Mouse (Mus musculus) forebrain, embryonic 12.5 days (tissue): ENCODE data around the gene Ppm1n. TPM values are rescaled to one million over a fixed set of nuclear protein-coding genes. Genes with fewer than 3 reads are reported as not detected.

Experiments used
- ATAC-seq: fragments of 200-750 bp; cut with Nextera tagmentation; 2 replicates; pipeline ENCODE4 v1.8.0; 2017; ENCODE audit warnings: moderate TSS enrichment; ENCODE audit not compliant: low FRiP score
- H3K27ac ChIP-seq: fragments of 300-500 bp; sonication (generic); 2 replicates; pipeline ENCODE4 v1.5.1; 2016; ENCODE audit warnings: mild to moderate bottlenecking
- H3K27me3 ChIP-seq: fragments of 300-500 bp; sonication (generic); 2 replicates; pipeline ENCODE4 v1.6.1; 2016; ENCODE audit warnings: mild to moderate bottlenecking
- H3K36me3 ChIP-seq: fragments of 300-500 bp; sonication (generic); replicated peaks from 2 replicates; pipeline ENCODE4 v1.6.1; 2016; ENCODE audit warnings: mild to moderate bottlenecking
- H3K4me1 ChIP-seq: fragments of 300-500 bp; sonication (generic); 2 replicates; pipeline ENCODE4 v1.6.1; 2016
- H3K4me2 ChIP-seq: fragments of 300-500 bp; sonication (generic); 2 replicates; pipeline ENCODE4 v1.6.1; 2016; ENCODE audit warnings: mild to moderate bottlenecking, moderate library complexity
- H3K4me3 ChIP-seq: fragments of 300-500 bp; sonication (generic); replicated peaks from 2 replicates; pipeline ENCODE4 v1.5.1; 2016; ENCODE audit warnings: mild to moderate bottlenecking
- H3K9ac ChIP-seq: fragments of 300-500 bp; sonication (generic); 2 replicates; pipeline ENCODE4 v1.6.1; 2016; ENCODE audit warnings: mild to moderate bottlenecking
- H3K9me3 ChIP-seq: fragments of 300-500 bp; sonication (generic); 2 replicates; pipeline ENCODE4 v1.6.1; 2016
- WGBS: fragments of 180-500 bp; shearing (Covaris S2); methylation state at CpG from one replicate; pipeline ENCODE4 v1.1.7; 2016; 5-methylcytosine and 5-hydroxymethylcytosine counted together
- polyA plus RNA-seq: library from polyadenylated mRNA; unstranded; fragments of >200 nt; fragmentation: Nextera tagmentation; extraction: Ambion mirVana; gene quantifications from 2 replicates; pipeline ENCODE4 v1.2.1, GENCODE M21; 2016

The Ppm1n gene
- polyA plus RNA-seq, 1 experiment from 2014 or later = 0.19 TPM

GRCm38 (mm10) chr7:19235092-19235671 lies 44.7 kb downstream of the Ppm1n start:
- H3K4me2 ChIP-seq = no peak overlapping the region
- no peaks in the 10 kb centered on the region for H3K27me3 ChIP-seq
- peaks cover 14% of the 10 kb centered on the region for H3K4me1 ChIP-seq
- H3K9me3 ChIP-seq = no peaks in the 10 kb centered on the region
- no peak overlapping the region for H3K27ac ChIP-seq
- no peak for ATAC-seq
- H3K9ac ChIP-seq = no peak overlapping the region
- H3K36me3 ChIP-seq = peaks cover 22% of the 10 kb centered on the region
- no peak overlapping the region for H3K4me3 ChIP-seq
- 82% methylated on average over 2 of the region's 2 CpGs for WGBS

GRCm38 (mm10) chr7:19234652-19235051 lies 45.2 kb downstream of the Ppm1n start:
- peaks cover 22% of the 10 kb centered on the region for H3K36me3 ChIP-seq
- H3K27ac ChIP-seq = no peak overlapping the region
- peaks cover 15% of the 10 kb centered on the region for H3K4me1 ChIP-seq
- no peak overlapping the region for H3K4me3 ChIP-seq
- WGBS = 78% methylated on average over 5 of the region's 5 CpGs
- H3K4me2 ChIP-seq = no peak overlapping the region
- no peaks in the 10 kb centered on the region for H3K9me3 ChIP-seq
- H3K9ac ChIP-seq = no peak overlapping the region
- no peak for ATAC-seq
- H3K27me3 ChIP-seq = no peaks in the 10 kb centered on the region

DNA sequence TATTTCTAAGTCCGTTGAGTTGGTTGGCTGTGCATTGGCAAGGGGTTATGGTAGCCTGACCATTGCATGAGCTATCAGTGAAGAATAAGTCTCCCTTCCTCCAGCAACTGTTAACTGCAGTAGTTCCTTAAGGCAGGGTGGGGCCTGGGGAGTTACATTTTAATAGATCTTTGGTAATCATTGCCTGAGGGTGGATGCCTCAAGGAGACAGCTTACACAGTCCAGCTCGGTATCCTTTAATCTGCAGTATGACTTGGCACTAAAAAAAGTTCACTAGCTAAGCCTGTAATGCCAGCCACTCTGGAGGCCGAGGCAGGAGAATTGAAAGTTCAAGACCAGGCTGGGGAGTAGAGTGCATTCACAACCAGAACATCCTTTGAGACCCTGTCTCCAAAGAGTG lies 48.0 kb downstream of the Ppm1n start:
- no peak overlapping the region for H3K4me2 ChIP-seq
- H3K4me3 ChIP-seq = no peak overlapping the region
- WGBS = 94% methylated on average over 3 of the region's 3 CpGs
- H3K4me1 ChIP-seq = peaks cover 20% of the 10 kb centered on the region
- H3K36me3 ChIP-seq = peaks cover 22% of the 10 kb centered on the region
- H3K9me3 ChIP-seq = no peaks in the 10 kb centered on the region
- no peak for ATAC-seq
- H3K9ac ChIP-seq = no peak overlapping the region
- no peak overlapping the region for H3K27ac ChIP-seq
- H3K27me3 ChIP-seq = no peaks in the 10 kb centered on the region

GRCm38 (mm10) chr7:19230899-19231298 lies 49.0 kb downstream of the Ppm1n start:
- H3K9ac ChIP-seq = no peak overlapping the region
- H3K4me3 ChIP-seq = no peak overlapping the region
- H3K36me3 ChIP-seq = peaks cover 23% of the 10 kb centered on the region
- WGBS = 95% methylated on average over 5 of the region's 5 CpGs
- H3K4me1 ChIP-seq = peaks cover 24% of the 10 kb centered on the region
- ATAC-seq = no peak
- no peak overlapping the region for H3K4me2 ChIP-seq
- H3K27me3 ChIP-seq = no peaks in the 10 kb centered on the region
- H3K9me3 ChIP-seq = no peaks in the 10 kb centered on the region
- H3K27ac ChIP-seq = no peak overlapping the region

DNA sequence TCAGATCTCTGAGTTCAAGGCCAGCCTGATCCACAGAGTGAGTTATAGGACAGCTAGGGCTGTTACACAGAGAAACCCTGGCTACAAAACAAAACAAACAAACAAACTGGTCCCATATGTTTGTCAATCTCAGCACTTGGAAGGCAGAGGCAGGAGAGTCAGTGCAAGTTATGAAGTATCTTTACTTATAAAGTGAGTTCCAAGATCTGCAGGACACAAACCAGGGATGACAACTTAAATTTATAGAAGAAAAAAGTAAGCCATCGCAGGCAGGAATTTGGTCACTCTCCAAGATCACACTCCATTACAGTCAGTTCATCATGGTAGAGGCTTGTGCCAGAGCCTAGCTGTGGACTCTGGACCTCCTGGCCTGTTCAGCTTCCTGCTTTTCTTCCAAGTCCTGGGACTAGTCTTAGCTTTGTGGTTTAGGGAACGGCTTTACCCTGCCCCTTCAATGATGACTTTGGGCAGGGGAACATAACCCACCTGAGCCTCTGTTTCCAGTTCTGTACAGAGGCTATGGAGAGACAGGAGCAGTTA lies 49.8 kb downstream of the Ppm1n start:
- H3K4me2 ChIP-seq = 0 out of 2 replicates have a peak overlapping the region, but pooled peaks have one; percentile 91
- 97% methylated on average over 2 of the region's 2 CpGs for WGBS
- peaks cover 26% of the 10 kb centered on the region for H3K36me3 ChIP-seq
- no peak overlapping the region for H3K4me3 ChIP-seq
- no peak for ATAC-seq
- H3K9ac ChIP-seq = 0 out of 2 replicates have a peak overlapping the region, but pooled peaks have one; percentile 40
- no peaks in the 10 kb centered on the region for H3K9me3 ChIP-seq
- peaks cover 24% of the 10 kb centered on the region for H3K4me1 ChIP-seq
- no peaks in the 10 kb centered on the region for H3K27me3 ChIP-seq
- no peak overlapping the region for H3K27ac ChIP-seq

DNA sequence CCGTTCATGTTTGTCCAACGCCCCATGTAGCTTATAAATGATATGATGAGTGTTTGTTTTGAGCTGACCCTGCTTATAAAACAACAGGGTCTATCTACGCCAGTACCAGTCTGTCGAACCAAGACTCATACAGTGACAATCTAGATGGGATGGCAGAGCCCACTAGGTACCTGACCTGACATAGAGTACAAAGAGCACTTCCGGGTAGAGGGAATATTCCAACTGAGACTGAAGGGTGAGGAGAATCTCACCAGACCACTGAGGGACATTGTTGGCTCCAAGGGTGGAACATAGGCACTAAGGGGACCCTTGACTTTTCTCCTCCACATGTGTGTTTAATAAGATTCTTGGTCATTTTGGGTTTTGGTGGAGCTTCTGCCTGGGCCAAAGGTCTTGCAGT lies 50.5 kb downstream of the Ppm1n start:
- Histone ChIP-seq H3K4me1 (peaks cover 24% of the 10 kb centered on the region), H3K4me3 (peak overlapping the region; percentile 64), H3K36me3 (peaks cover 26% of the 10 kb centered on the region), H3K9me3 (no peaks in the 10 kb centered on the region), H3K4me2 (peak overlapping the region; percentile 91), H3K27ac (peak overlapping the region; percentile 100; the same call in 1 of the 2 replicates), H3K27me3 (no peaks in the 10 kb centered on the region), H3K9ac (peak overlapping the region; percentile 68)
- WGBS = 51% methylated on average over 5 of the region's 5 CpGs
- no peak for ATAC-seq

DNA sequence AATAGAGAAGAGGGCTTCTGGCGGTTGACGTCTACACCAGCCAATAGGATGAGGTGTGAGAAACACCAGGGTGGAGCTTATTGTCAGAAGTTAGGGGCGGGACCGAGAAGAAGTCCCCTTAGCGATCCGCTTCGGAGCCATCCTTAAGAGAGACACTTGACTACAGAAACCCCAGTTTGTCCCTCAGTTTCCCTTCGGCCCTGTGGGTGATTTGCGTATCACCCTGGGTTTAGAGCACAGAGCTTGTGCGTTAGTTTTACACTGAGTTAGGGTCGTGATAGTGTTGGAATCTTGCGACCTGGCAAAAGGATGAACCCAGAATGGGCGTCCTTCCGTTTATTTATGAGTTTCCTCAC lies 51.1 kb downstream of the Ppm1n start:
- peak overlapping the region; percentile 100 for H3K27ac ChIP-seq
- peak overlapping the region; percentile 68 for H3K9ac ChIP-seq
- no peaks in the 10 kb centered on the region for H3K9me3 ChIP-seq
- no peak for ATAC-seq
- peak overlapping the region; percentile 91 for H3K4me2 ChIP-seq
- H3K27me3 ChIP-seq = no peaks in the 10 kb centered on the region
- H3K36me3 ChIP-seq = peaks cover 22% of the 10 kb centered on the region
- WGBS = 0% methylated on average over 14 of the region's 14 CpGs
- peak overlapping the region; percentile 64 for H3K4me3 ChIP-seq
- peaks cover 24% of the 10 kb centered on the region for H3K4me1 ChIP-seq

GRCm38 (mm10) chr7:19227883-19228792 lies 51.7 kb downstream of the Ppm1n start, which contains the start of gene Opa3:
Opa3 (plus strand) TSS chr7:19228334.
- H3K27ac ChIP-seq = peak within 1 kb of the TSS; percentile 100
- H3K36me3 ChIP-seq = peaks cover 18% of the 10 kb centered on the region
- no peaks in the 10 kb centered on the region for H3K9me3 ChIP-seq
- WGBS = under 1% methylated on average over 89 of the region's 91 CpGs
- H3K27me3 ChIP-seq = no peaks in the 10 kb centered on the region
- peak within 1 kb of the TSS; percentile 91 for H3K4me2 ChIP-seq
- ATAC-seq = peak; percentile 96
- H3K9ac ChIP-seq = peak within 1 kb of the TSS; percentile 70
- peak within 1 kb of the TSS; percentile 64 for H3K4me3 ChIP-seq
- peaks cover 24% of the 10 kb centered on the region for H3K4me1 ChIP-seq

- WGBS = 21% methylated on average over 20 of the region's 20 CpGs
- H3K27me3 ChIP-seq = no peaks in the 10 kb centered on the region
- H3K27ac ChIP-seq = peak overlapping the region; percentile 100
- H3K4me2 ChIP-seq = peak overlapping the region; percentile 91
- peak overlapping the region; percentile 61 for H3K9ac ChIP-seq
- peaks cover 16% of the 10 kb centered on the region for H3K36me3 ChIP-seq
- H3K4me1 ChIP-seq = peaks cover 24% of the 10 kb centered on the region
- peak; percentile 30 for ATAC-seq
- peak overlapping the region; percentile 64 for H3K4me3 ChIP-seq
- no peaks in the 10 kb centered on the region for H3K9me3 ChIP-seq
Observed at GRCm38 (mm10) chr7:19226817-19227797, 52.8 kb downstream of the Ppm1n start.
